Mouse (Mus musculus): ENCODE data around the gene Tdpoz1. TPM values are rescaled to one million over a fixed set of nuclear protein-coding genes. Genes with fewer than 3 reads are reported as not detected.

Gene Tdpoz1
- polyA plus RNA-seq, 1 experiment from 2014 or later, result not detected

Other genes starting within 250 kb of the Tdpoz1 start
- 2.5 and 3.7 TPM in 2 replicates for gene Tchh, start 234.0 kb downstream of the Tdpoz1 start, polyA plus RNA-seq (2015; fragmentation: Nextera tagmentation; extraction: Ambion mirVana)
- gene Tchhl1, start 207.6 kb downstream of the Tdpoz1 start, polyA plus RNA-seq (2015; fragmentation: Nextera tagmentation; extraction: Ambion mirVana), result 0.12 and 0.27 TPM in 2 replicates
- gene S100a11, start 155.8 kb downstream of the Tdpoz1 start, polyA plus RNA-seq (2015; fragmentation: Nextera tagmentation; extraction: Ambion mirVana), result 965 and 1,093 TPM in 2 replicates
- gene S100a10, start 121.2 kb downstream of the Tdpoz1 start, polyA plus RNA-seq (2015; fragmentation: Nextera tagmentation; extraction: Ambion mirVana), result 733 and 887 TPM in 2 replicates
- gene Tdpoz2, start 23.6 kb downstream of the Tdpoz1 start, polyA plus RNA-seq (2015; fragmentation: Nextera tagmentation; extraction: Ambion mirVana), result not detected in 2 replicates
- not detected in 2 replicates for gene Gm37596, start 16.8 kb upstream of the Tdpoz1 start, polyA plus RNA-seq (2015; fragmentation: Nextera tagmentation; extraction: Ambion mirVana)
- not detected in 2 replicates for gene Gm5773, start 96.7 kb upstream of the Tdpoz1 start, polyA plus RNA-seq (2015; fragmentation: Nextera tagmentation; extraction: Ambion mirVana)
- gene Tdpoz4, start 120.1 kb upstream of the Tdpoz1 start, polyA plus RNA-seq (2015; fragmentation: Nextera tagmentation; extraction: Ambion mirVana), result not detected in 2 replicates
- gene Tdpoz3, start 149.7 kb upstream of the Tdpoz1 start, polyA plus RNA-seq (2015; fragmentation: Nextera tagmentation; extraction: Ambion mirVana), result not detected in 2 replicates